Mouse (Mus musculus): Measurements from ENCODE around the gene Adgre5. TPM values are rescaled to one million over a fixed set of nuclear protein-coding genes. Genes with fewer than 3 reads are reported as not detected.

Gene Adgre5
- total and polyA plus RNA-seq, 3 experiments = 0.54 to 23.6 (median 3.7) TPM

DNA sequence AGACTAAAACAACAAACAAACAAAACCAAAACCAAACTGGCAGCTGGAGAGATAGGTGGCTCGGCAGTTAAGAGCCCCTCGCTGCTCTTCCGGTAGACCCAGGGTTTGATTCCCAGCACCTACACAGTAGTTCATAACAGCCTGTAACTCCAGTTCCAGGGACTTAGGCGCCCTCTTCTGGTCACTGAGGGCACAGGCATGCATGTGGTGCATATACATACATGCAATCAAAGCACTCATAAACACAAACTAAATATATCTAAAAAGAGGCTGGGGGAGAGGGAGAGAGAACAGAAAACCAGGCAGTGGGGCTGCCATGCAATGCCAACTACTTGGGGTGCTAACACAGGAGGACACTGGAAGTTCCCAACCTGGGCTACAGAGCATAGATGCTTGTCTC, 3.8 kb downstream of the Adgre5 start:
- H3K4me3 ChIP-seq (replicated peaks in 1 of 3; ENCODE audit: low read depth in 2 of 3, low read length in 2 of 3, poor library complexity in 1 of 3) = no peak overlapping the region
- in situ Hi-C loops (cut with MboI; ENCODE audit: low pct_ligation_motif_present, low pct_unique_long_range_greater_than_20kb, low sequenced_read_pairs) = loop anchor here (5.0 kb wide), 1 partner anchor 160 kb away; no protein-coding TSS in a partner anchor
- H3K9ac ChIP-seq (ENCODE audit: insufficient read depth, low read depth) = no peak overlapping the region
- H3K4me2 ChIP-seq (ENCODE audit: insufficient read depth, low read depth, poor library complexity, severe bottlenecking) = no peak overlapping the region
- peaks cover 13% of the 10 kb centered on the region for H3K79me2 ChIP-seq (replicated peaks; ENCODE audit: control insufficient read depth, extremely low read depth, insufficient read depth, poor library complexity, severe bottlenecking)
- H3K27ac ChIP-seq (ENCODE audit: insufficient read depth, low read depth) = no peak overlapping the region
- DNase-seq (ENCODE audit: extremely low read depth) = no peak
- dilution Hi-C loops (cut with MboI; ENCODE audit: extremely low pct_ligation_motif_present, extremely low pct_unique_long_range_greater_than_20kb, low sequenced_read_pairs) = no loop called here
- TF ChIP-seq UBTF (IDR thresholded peaks at IDR 0.05; ENCODE audit: low read depth, low read length) (no peak), CTCF (conservative IDR thresholded peaks at IDR 0.05 in 1 of 2, IDR thresholded peaks at IDR 0.05 in 1 of 2; ENCODE audit: low read depth in 2 of 2, low read length in 2 of 2) (peak; percentile 28 to 35)
- peaks cover 11 to 46% of the 10 kb centered on the region in 2 experiments for H3K4me1 ChIP-seq (ENCODE audit: control insufficient read depth in 1 of 2, insufficient read depth in 2 of 2)
- peaks cover 2 to 8% of the 10 kb centered on the region in 2 experiments for H3K36me3 ChIP-seq (replicated peaks in 1 of 2; ENCODE audit: control insufficient read depth in 1 of 2, insufficient read depth in 1 of 2, low read length in 1 of 2)
- no peaks in the 10 kb centered on the region for H3K27me3 ChIP-seq (replicated peaks)
- H3K9me3 ChIP-seq (replicated peaks; ENCODE audit: low read length) = peaks cover 20% of the 10 kb centered on the region

DNA sequence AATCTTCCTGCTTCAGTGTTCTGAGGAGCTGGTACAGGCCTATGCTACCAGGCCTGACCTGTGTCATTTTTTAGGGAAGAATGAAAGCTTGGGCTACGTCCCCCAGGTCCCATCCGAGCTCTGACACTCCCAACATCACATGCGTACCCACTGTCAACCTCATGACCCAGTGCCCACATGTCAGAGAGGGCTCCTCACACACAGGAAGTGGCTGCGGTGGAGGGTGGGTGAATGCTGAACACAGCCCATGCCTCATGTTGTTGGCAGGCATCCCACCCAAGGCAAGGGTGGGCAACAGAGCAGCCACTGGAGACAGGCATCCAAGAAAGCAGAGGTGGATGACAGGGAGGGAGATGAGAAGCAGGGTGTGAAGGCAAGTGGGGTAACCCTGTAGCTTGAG, 4.4 kb downstream of the Adgre5 start:
- Histone ChIP-seq H3K79me2 (replicated peaks; ENCODE audit: control insufficient read depth, extremely low read depth, insufficient read depth, poor library complexity, severe bottlenecking) (peaks cover 13% of the 10 kb centered on the region), H3K36me3 (replicated peaks in 1 of 2; ENCODE audit: control insufficient read depth in 1 of 2, insufficient read depth in 1 of 2, low read length in 1 of 2) (peaks cover 5 to 15% of the 10 kb centered on the region in 2 experiments), H3K27ac (ENCODE audit: insufficient read depth, low read depth) (no peak overlapping the region), H3K9me3 (replicated peaks; ENCODE audit: low read length) (peaks cover 26% of the 10 kb centered on the region), H3K9ac (ENCODE audit: insufficient read depth, low read depth) (no peak overlapping the region), H3K4me2 (ENCODE audit: insufficient read depth, low read depth, poor library complexity, severe bottlenecking) (no peak overlapping the region), H3K4me1 (ENCODE audit: control insufficient read depth in 1 of 2, insufficient read depth in 2 of 2) (peaks cover 11 to 46% of the 10 kb centered on the region in 2 experiments), H3K27me3 (replicated peaks) (no peaks in the 10 kb centered on the region), H3K4me3 (replicated peaks in 1 of 3; ENCODE audit: low read depth in 2 of 3, low read length in 2 of 3, poor library complexity in 1 of 3) (no peak overlapping the region)
- in situ Hi-C loops (cut with MboI; ENCODE audit: low pct_ligation_motif_present, low pct_unique_long_range_greater_than_20kb, low sequenced_read_pairs) = loop anchor here (5.0 kb wide), 1 partner anchor 161 kb away; no protein-coding TSS in a partner anchor
- TF ChIP-seq CTCF (conservative IDR thresholded peaks at IDR 0.05 in 1 of 2, IDR thresholded peaks at IDR 0.05 in 1 of 2; ENCODE audit: low read depth in 2 of 2, low read length in 2 of 2) (no peak), IRF4 (IDR thresholded peaks at IDR 0.05; ENCODE audit: low read depth, low read length) (no peak), ELF1 (IDR thresholded peaks at IDR 0.05; ENCODE audit: low read depth, low read length) (no peak), GABPA (IDR thresholded peaks at IDR 0.05; ENCODE audit: insufficient replicate concordance, low read depth, low read length) (no peak), PAX5 (IDR thresholded peaks at IDR 0.05; ENCODE audit: low read length) (no peak)
- dilution Hi-C loops (cut with MboI; ENCODE audit: extremely low pct_ligation_motif_present, extremely low pct_unique_long_range_greater_than_20kb, low sequenced_read_pairs) = no loop called here
- no peak for DNase-seq (ENCODE audit: extremely low read depth)

DNA sequence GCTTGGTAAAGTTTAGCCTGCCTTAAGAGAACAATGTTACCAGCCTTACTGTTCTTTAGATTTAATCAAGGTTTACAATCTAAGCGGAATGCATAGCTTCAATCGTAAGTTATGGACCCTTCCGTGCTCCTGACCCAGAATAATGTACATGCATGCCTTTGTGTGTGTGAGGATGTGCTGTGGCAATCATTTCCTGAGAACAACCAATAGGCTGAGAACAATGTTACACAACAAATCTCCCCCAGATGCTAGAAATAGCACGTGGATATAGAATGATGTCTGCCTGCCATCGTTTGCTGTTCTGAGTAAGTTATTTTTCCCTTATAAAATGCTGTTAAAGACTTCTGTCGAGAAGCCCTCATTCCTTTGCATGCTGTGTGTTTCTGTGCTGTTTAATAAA, 8.2 kb downstream of the Adgre5 start:
- Histone ChIP-seq H3K36me3 (replicated peaks in 1 of 2; ENCODE audit: control insufficient read depth in 1 of 2, insufficient read depth in 1 of 2, low read length in 1 of 2) (peaks cover 34 to 46% of the 10 kb centered on the region in 2 experiments), H3K79me2 (replicated peaks; ENCODE audit: control insufficient read depth, extremely low read depth, insufficient read depth, poor library complexity, severe bottlenecking) (peaks cover 7% of the 10 kb centered on the region), H3K4me1 (ENCODE audit: control insufficient read depth in 1 of 2, insufficient read depth in 2 of 2) (peaks cover 7 to 19% of the 10 kb centered on the region in 2 experiments), H3K4me2 (ENCODE audit: insufficient read depth, low read depth, poor library complexity, severe bottlenecking) (no peak overlapping the region), H3K27me3 (replicated peaks) (no peaks in the 10 kb centered on the region), H3K4me3 (replicated peaks in 1 of 3; ENCODE audit: low read depth in 2 of 3, low read length in 2 of 3, poor library complexity in 1 of 3) (no peak overlapping the region), H3K9ac (ENCODE audit: insufficient read depth, low read depth) (no peak overlapping the region), H3K9me3 (replicated peaks; ENCODE audit: low read length) (peaks cover 29% of the 10 kb centered on the region), H3K27ac (ENCODE audit: insufficient read depth, low read depth) (no peak overlapping the region)
- TF ChIP-seq ZC3H11A (IDR thresholded peaks at IDR 0.05; ENCODE audit: low read depth, low read length) = no peak
- no peak for TF ChIP-seq CHD1 (IDR thresholded peaks at IDR 0.05; ENCODE audit: low read depth, low read length)
- TF ChIP-seq MAFK (IDR thresholded peaks at IDR 0.05; ENCODE audit: insufficient replicate concordance, low read length) = no peak
- TF ChIP-seq PAX5 (IDR thresholded peaks at IDR 0.05; ENCODE audit: low read length) = no peak
- TF ChIP-seq BHLHE40 (IDR thresholded peaks at IDR 0.05; ENCODE audit: low read depth, low read length) = no peak
- TF ChIP-seq MYC (IDR thresholded peaks at IDR 0.05; ENCODE audit: low read depth, low read length) = no peak
- TF ChIP-seq ZKSCAN1 (IDR thresholded peaks at IDR 0.05; ENCODE audit: borderline replicate concordance, low read depth, low read length) = no peak
- TF ChIP-seq POLR2A (IDR thresholded peaks at IDR 0.05; ENCODE audit: low read depth, low read length) = no peak
- TF ChIP-seq JUN (IDR thresholded peaks at IDR 0.05; ENCODE audit: insufficient read depth, low read depth, low read length) = no peak
- DNase-seq (ENCODE audit: extremely low read depth) = no peak
- dilution Hi-C loops (cut with MboI; ENCODE audit: extremely low pct_ligation_motif_present, extremely low pct_unique_long_range_greater_than_20kb, low sequenced_read_pairs) (no loop called here), in situ Hi-C loops (cut with MboI; ENCODE audit: low pct_ligation_motif_present, low pct_unique_long_range_greater_than_20kb, low sequenced_read_pairs) (no loop called here)
